Mouse (Mus musculus) testis, adult 2 months (tissue): ENCODE measurements at regions not wholly inside any gene's neighbourhood (a gene's known extent, or its start where the extent isn't known, plus 50 kb on each side); places are given as distances from the start of the nearest gene placed in this dataset.

Experiments used
- CTCF ChIP-seq: fragments of 200-500 bp; IDR thresholded peaks from 2 replicates; pipeline ENCODE4 v1.5.1; 2012; ENCODE audit warnings: low read depth, mild to moderate bottlenecking, inconsistent platforms, low read length, moderate library complexity; ENCODE audit not compliant: control insufficient read depth, insufficient read depth, insufficient replicate concordance
- POLR2A ChIP-seq: fragments of 200-500 bp; IDR thresholded peaks from 2 replicates; pipeline ENCODE4 v1.6.1; 2012; ENCODE audit warnings: low read depth, mild to moderate bottlenecking, inconsistent platforms, low read length, moderate library complexity; ENCODE audit not compliant: control insufficient read depth

- TF ChIP-seq POLR2A (no peak), CTCF (no peak)
Observed at GRCm38 (mm10) chr10:111592416-111593149, 86.5 kb downstream of the Phlda1 start.
